Mouse (Mus musculus) liver, adult 2 months (tissue): ENCODE measurements around the gene Drap1.

Source experiments
- CTCF ChIP-seq: fragments of 200-500 bp; IDR thresholded peaks from 2 replicates; pipeline ENCODE4 v1.5.1; 2011; ENCODE audit warnings: low read depth, low read length, control low read depth
- POLR2A ChIP-seq: fragments of 200-500 bp; IDR thresholded peaks from 2 replicates; pipeline ENCODE4 v1.6.1; 2011; ENCODE audit warnings: low read length, control low read depth; ENCODE audit not compliant: insufficient read depth; ENCODE audit errors: extremely low read depth

GRCm38 (mm10) chr19:5374177-5374576 is 50.6 kb downstream of the Drap1 start:
- TF ChIP-seq CTCF, result no peak
- TF ChIP-seq POLR2A, result no peak
